Mouse (Mus musculus) midbrain, embryonic 11.5 days (tissue): ENCODE results near the gene Abca2. TPM values are rescaled to one million over a fixed set of nuclear protein-coding genes. Genes with fewer than 3 reads are reported as not detected.

Source experiments
- microRNA-seq: library from miRNA; unstranded; fragments of <30 nt; microRNA quantifications from one replicate; pipeline ENCODE4, GENCODE M21; 2017
- polyA plus RNA-seq: library from polyadenylated mRNA; unstranded; fragments of >200 nt; fragmentation: Nextera tagmentation; extraction: Ambion mirVana; gene quantifications from 2 replicates; pipeline ENCODE4 v1.2.1, GENCODE M21; 2014

The Abca2 gene
- polyA plus RNA-seq, 1 experiment from 2014 or later: 5.4 TPM

Small RNA genes within 50 kb of the gene (microRNA-seq; reads per million reads assigned to microRNA genes)
- gene Mir3087: not detected

Other genes starting within 250 kb of the Abca2 start
- gene Nrarp, start 247.9 kb upstream of the Abca2 start, polyA plus RNA-seq: 60.3 and 63.9 TPM in 2 replicates
- gene Tor4a, start 231.8 kb upstream of the Abca2 start, polyA plus RNA-seq: 1.4 and 1.5 TPM in 2 replicates
- 96.4 and 102 TPM in 2 replicates for gene Nelfb, start 217.2 kb upstream of the Abca2 start, polyA plus RNA-seq
- not detected in 2 replicates for gene Stpg3, start 214.1 kb upstream of the Abca2 start, polyA plus RNA-seq
- gene Fam166a, start 210.0 kb upstream of the Abca2 start, polyA plus RNA-seq: 0.94 TPM in 1 of 2 replicates, not detected in the other
- 535 and 571 TPM in 2 replicates for gene Tubb4b, start 204.0 kb upstream of the Abca2 start, polyA plus RNA-seq
- gene Slc34a3, start 194.3 kb upstream of the Abca2 start, polyA plus RNA-seq: not detected in 2 replicates
- not detected in 2 replicates for gene Rnf224, start 191.9 kb upstream of the Abca2 start, polyA plus RNA-seq
- gene Rnf208, start 186.4 kb upstream of the Abca2 start, polyA plus RNA-seq: 24.4 and 26.9 TPM in 2 replicates
- gene Cysrt1, start 186.3 kb upstream of the Abca2 start, polyA plus RNA-seq: 0.32 TPM in 1 of 2 replicates, not detected in the other
- gene AL732309.1, start 181.8 kb upstream of the Abca2 start, polyA plus RNA-seq: 3.3 and 4.1 TPM in 2 replicates
- 14.7 and 16.0 TPM in 2 replicates for gene Tmem203, start 173.3 kb upstream of the Abca2 start, polyA plus RNA-seq
- 2.4 and 4.5 TPM in 2 replicates for gene Tprn, start 166.1 kb upstream of the Abca2 start, polyA plus RNA-seq
- gene Ssna1, start 156.3 kb upstream of the Abca2 start, polyA plus RNA-seq: 240 and 247 TPM in 2 replicates
- 105 and 117 TPM in 2 replicates for gene Anapc2, start 156.2 kb upstream of the Abca2 start, polyA plus RNA-seq
- gene Tmem210, start 140.6 kb upstream of the Abca2 start, polyA plus RNA-seq: not detected in 2 replicates
- gene Lrrc26, start 138.8 kb upstream of the Abca2 start, polyA plus RNA-seq: not detected in 2 replicates
- 2.4 and 2.6 TPM in 2 replicates for gene Grin1, start 109.5 kb upstream of the Abca2 start, polyA plus RNA-seq
- 87.2 and 88.1 TPM in 2 replicates for gene Man1b1, start 96.4 kb upstream of the Abca2 start, polyA plus RNA-seq
- gene Dpp7, start 72.3 kb upstream of the Abca2 start, polyA plus RNA-seq: 15.9 and 16.0 TPM in 2 replicates
- gene Uap1l1, start 63.0 kb upstream of the Abca2 start, polyA plus RNA-seq: 3.4 and 6.7 TPM in 2 replicates
- gene Sapcd2, start 56.4 kb upstream of the Abca2 start, polyA plus RNA-seq: 47.9 and 53.3 TPM in 2 replicates
- gene Entpd2, start 32.8 kb upstream of the Abca2 start, polyA plus RNA-seq: 0.12 and 0.23 TPM in 2 replicates
- 101 and 106 TPM in 2 replicates for gene Npdc1, start 29.4 kb upstream of the Abca2 start, polyA plus RNA-seq
- not detected in 2 replicates for gene Fut7, start 5.4 kb upstream of the Abca2 start, polyA plus RNA-seq
- 0.18 and 0.25 TPM in 2 replicates for gene Clic3, start 28.1 kb downstream of the Abca2 start, polyA plus RNA-seq
- gene Paxx, start 32.4 kb downstream of the Abca2 start, polyA plus RNA-seq: 21.9 and 23.2 TPM in 2 replicates
- 0.26 TPM in 1 of 2 replicates, not detected in the other for gene Ptgds, start 41.3 kb downstream of the Abca2 start, polyA plus RNA-seq
- gene Lcn12, start 65.2 kb downstream of the Abca2 start, polyA plus RNA-seq: not detected in 2 replicates
- gene Fbxw5, start 72.0 kb downstream of the Abca2 start, polyA plus RNA-seq: 65.9 and 66.4 TPM in 2 replicates
- 3.6 TPM in 2 replicates for gene C8g, start 73.0 kb downstream of the Abca2 start, polyA plus RNA-seq
- gene Traf2, start 118.2 kb downstream of the Abca2 start, polyA plus RNA-seq: 29.0 and 31.6 TPM in 2 replicates
- 385 TPM in 2 replicates for gene Edf1, start 129.1 kb downstream of the Abca2 start, polyA plus RNA-seq
- 1.4 and 2.2 TPM in 2 replicates for gene Mamdc4, start 146.1 kb downstream of the Abca2 start, polyA plus RNA-seq
- 158 and 159 TPM in 2 replicates for gene Phpt1, start 146.5 kb downstream of the Abca2 start, polyA plus RNA-seq
- 0.07 and 0.10 TPM in 2 replicates for gene Ajm1, start 153.1 kb downstream of the Abca2 start, polyA plus RNA-seq
- 49.2 and 51.2 TPM in 2 replicates for gene Rabl6, start 179.8 kb downstream of the Abca2 start, polyA plus RNA-seq
- 0.25 and 0.28 TPM in 2 replicates for gene Ccdc183, start 189.0 kb downstream of the Abca2 start, polyA plus RNA-seq
- 17.9 and 19.1 TPM in 2 replicates for gene Tmem141, start 193.3 kb downstream of the Abca2 start, polyA plus RNA-seq
- gene Fcna, start 199.3 kb downstream of the Abca2 start, polyA plus RNA-seq: 1.3 and 1.6 TPM in 2 replicates
- not detected in 2 replicates for gene Lcn8, start 224.4 kb downstream of the Abca2 start, polyA plus RNA-seq
- gene Lcn5, start 229.2 kb downstream of the Abca2 start, polyA plus RNA-seq: not detected in 2 replicates
- not detected in 2 replicates for gene Lcn6, start 248.1 kb downstream of the Abca2 start, polyA plus RNA-seq